Mouse (Mus musculus) kidney, postnatal 14 days (tissue): ENCODE measurements around the gene 3830403N18Rik.
"Not testable (repeated sequence)": the region's sequence is repeated elsewhere in the genome, so short reads cannot be mapped to it uniquely, and the experiment has no call there.

Source experiments
- DNase-seq: peaks from one replicate; pipeline ENCODE4 v3.0.0; 2022; ENCODE audit warnings: mixed read lengths

Gene 3830403N18Rik

DNA sequence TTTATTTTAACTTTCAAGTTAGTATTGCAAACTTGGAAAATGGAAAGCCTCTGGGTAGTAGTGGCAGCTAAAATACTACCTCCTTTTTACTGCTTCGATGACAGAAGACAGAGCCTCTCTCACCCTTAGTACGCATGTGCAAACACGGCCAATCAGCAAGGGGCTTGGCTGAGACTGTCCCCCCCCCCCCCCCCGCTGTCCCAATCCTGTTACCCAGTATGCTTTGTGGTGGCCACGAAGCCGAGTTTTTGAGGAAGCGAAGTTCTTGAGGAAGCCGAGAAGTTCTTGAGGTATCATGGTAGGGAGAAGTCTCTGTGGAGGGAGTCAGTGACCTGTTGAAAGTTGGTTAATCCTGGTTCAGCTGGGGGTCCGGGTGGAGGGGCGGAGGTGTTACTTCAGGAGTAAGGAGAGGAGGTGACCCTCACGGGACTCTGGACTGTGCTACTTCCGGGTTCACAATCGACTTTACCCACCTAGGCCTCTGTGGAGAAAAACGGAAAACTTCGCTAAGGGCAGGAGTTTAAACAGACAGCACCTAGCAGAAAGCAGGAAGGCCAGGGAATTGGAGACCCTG, at the start of gene 3830403N18Rik:
3830403N18Rik (plus strand) TSS at position 237 of the 574 bp plus-strand sequence.
- not testable (repeated sequence) for DNase-seq

DNA sequence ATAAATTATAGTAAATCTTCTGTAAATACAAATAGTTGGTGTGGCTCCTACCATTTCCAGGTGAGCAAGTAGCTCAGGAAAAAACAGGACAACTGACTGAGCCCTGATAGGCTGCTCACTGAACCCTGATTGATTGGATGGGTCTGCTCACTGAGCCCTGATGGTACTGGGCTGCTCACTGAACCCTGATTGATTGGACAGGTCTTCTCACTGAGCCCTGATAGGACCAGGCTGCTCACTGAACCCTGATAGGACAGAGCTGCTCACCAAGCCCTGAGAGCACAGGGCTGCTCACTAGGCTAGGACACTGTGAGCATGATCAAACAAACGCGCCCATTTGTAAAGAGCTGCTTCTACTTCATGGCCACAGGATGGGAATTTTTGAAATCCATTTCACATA, 15.0 kb downstream of the 3830403N18Rik start:
- DNase-seq: no peak

DNA sequence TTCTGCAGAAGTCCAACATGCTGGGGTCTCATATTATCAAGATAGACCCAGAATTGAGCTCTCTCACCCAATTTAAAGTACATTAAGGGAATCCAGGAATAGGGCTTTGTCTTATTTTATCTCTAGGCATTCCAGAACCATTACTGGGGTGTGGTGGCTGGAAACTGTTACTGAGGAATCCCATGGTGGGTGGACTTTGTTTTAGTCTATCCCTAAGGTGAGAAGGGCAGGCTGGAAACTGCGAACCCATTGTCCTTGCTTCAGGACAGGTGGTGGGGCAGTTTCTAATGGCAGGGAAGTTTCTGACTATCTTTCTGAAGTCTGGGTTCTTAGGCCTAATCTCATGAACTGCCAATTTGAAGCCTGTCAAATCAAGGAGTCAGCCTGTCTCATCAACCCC, 50.1 kb downstream of the 3830403N18Rik start:
- DNase-seq: not testable (repeated sequence)
